ENCODE assay signal across 8 mouse cellular contexts in the genomic region with DNA sequence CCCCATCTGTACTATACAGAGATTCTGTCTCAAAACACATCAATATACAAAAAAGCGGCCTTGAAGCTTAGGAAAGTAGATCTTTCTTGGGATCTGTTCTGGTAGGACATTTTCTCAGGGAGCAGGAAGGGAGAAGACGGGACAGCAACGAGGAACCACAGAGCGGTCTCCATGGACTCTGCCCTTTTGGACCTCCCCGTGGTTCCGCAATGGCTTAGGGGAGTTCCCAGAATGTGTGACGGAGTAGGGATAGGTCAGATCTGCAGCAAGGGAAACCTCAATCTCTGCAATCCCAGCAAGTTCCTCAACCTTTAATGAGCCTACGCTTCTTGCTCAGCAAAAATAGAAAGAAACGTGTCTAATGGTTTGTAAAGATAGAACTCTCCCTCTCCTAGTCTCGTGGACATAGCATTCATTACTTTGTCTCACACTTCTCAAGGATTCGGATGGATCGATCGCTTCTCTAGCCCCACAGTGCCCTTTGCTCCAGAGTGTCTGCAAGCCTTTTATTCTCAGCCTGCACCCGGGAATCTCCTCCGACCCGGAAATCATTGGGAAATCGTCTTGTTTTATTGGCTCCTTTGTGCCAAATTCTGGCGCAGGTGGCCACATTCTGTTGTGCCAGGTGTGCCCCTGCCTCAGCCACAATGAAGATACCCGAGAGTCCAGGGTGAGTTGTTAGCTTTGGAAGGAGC. TPM values are rescaled to one million over a fixed set of nuclear protein-coding genes. Genes with fewer than 3 reads are reported as not detected.
DNase-seq lines count a peak whose midpoint lies in the region; ATAC-seq and TF ChIP-seq lines count a peak whose summit lies in the region.

No protein-coding gene starts in this region.

- TF ChIP-seq CTCF in liver, adult 2 months (IDR thresholded peaks at IDR 0.05; ENCODE audit: low read depth, low read length), result no peak

- H3K4me3 ChIP-seq in hindbrain, embryonic 15.5 days, result peak overlapping the region; percentile 49
- peak overlapping the region; percentile 94 for H3K4me3 ChIP-seq in liver, adult 2 months (ENCODE audit: insufficient read depth, low read depth, low read length)
- H3K4me3 ChIP-seq in midbrain, embryonic 15.5 days, result peak overlapping the region; percentile 50

- no peaks in the 10 kb centered on the region for H3K79me2 ChIP-seq in liver, adult 2 months (ENCODE audit: control insufficient read depth, insufficient read depth, low read length)

- DNase-seq in NIH3T3 (ENCODE audit: low read depth), result peak; percentile 65
- DNase-seq in cerebellum, adult 9-11 months, result peak; percentile 45
- DNase-seq in gastrocnemius, postnatal 14 days, result peak; percentile 34
- peak; percentile 89 for DNase-seq in liver, adult 2 months (ENCODE audit: extremely low read depth, low read depth, low spot score)
- peak; percentile 45 to 58 for DNase-seq in urinary bladder, postnatal 36 days (ENCODE audit: low spot score in 2 of 2)
- no peak for DNase-seq in frontal cortex, postnatal 10 days (ENCODE audit: low spot score in 2 of 2)

- H3K36me3 ChIP-seq in hindbrain, embryonic 15.5 days, result no peaks in the 10 kb centered on the region
- H3K36me3 ChIP-seq in liver, adult 2 months (ENCODE audit: control insufficient read depth, insufficient read depth, low read length), result no peaks in the 10 kb centered on the region
- no peaks in the 10 kb centered on the region for H3K36me3 ChIP-seq in midbrain, embryonic 15.5 days (replicated peaks)

- peak overlapping the region; percentile 65 for H3K4me2 ChIP-seq in hindbrain, embryonic 15.5 days
- peak overlapping the region; percentile 70 for H3K4me2 ChIP-seq in midbrain, embryonic 15.5 days

- WGBS in hindbrain, embryonic 15.5 days, result 3% methylated on average over 19 of the region's 19 CpGs
- 2% methylated on average over 19 of the region's 19 CpGs for WGBS in liver, adult 2 months
- 9% methylated on average over 19 of the region's 19 CpGs for WGBS in midbrain, embryonic 15.5 days

- TF ChIP-seq POLR2A in liver, adult 2 months (IDR thresholded peaks at IDR 0.05; ENCODE audit: extremely low read depth, insufficient read depth, low read length), result no peak

- H3K27me3 ChIP-seq in hindbrain, embryonic 15.5 days, result 0 out of 2 replicates have a peak, but pooled peaks cover 2% of the 10 kb centered on the region
- H3K27me3 ChIP-seq in liver, adult 2 months (ENCODE audit: control insufficient read depth, insufficient read depth, low read length), result no peaks in the 10 kb centered on the region
- no peaks in the 10 kb centered on the region for H3K27me3 ChIP-seq in midbrain, embryonic 15.5 days (replicated peaks)

- H3K9me3 ChIP-seq in hindbrain, embryonic 15.5 days, result no peaks in the 10 kb centered on the region
- no peaks in the 10 kb centered on the region for H3K9me3 ChIP-seq in midbrain, embryonic 15.5 days

- H3K27ac ChIP-seq in hindbrain, embryonic 15.5 days (replicated peaks), result peak overlapping the region; percentile 59; the same call in 1 of the 2 replicates
- peak overlapping the region; percentile 87 for H3K27ac ChIP-seq in liver, adult 2 months (replicated peaks; ENCODE audit: insufficient read depth, low read depth, low read length)
- peak overlapping the region; percentile 55; the same call in 1 of the 2 replicates for H3K27ac ChIP-seq in midbrain, embryonic 15.5 days

- peak overlapping the region; percentile 56 for H3K9ac ChIP-seq in hindbrain, embryonic 15.5 days
- H3K9ac ChIP-seq in liver, adult 2 months (ENCODE audit: low read depth, low read length), result peak overlapping the region; percentile 87
- peak overlapping the region; percentile 51 for H3K9ac ChIP-seq in midbrain, embryonic 15.5 days

- ATAC-seq in hindbrain, embryonic 15.5 days (ENCODE audit: low FRiP score, low read depth), result no peak
- ATAC-seq in midbrain, embryonic 15.5 days (replicated peaks), result 0 out of 2 replicates have a peak, but pooled peaks have one; percentile 20

- intact Hi-C loops in gastrocnemius, postnatal 14 days (cut with DNase I; ENCODE audit: low total_unique reads), result no loop called here

- H3K4me1 ChIP-seq in hindbrain, embryonic 15.5 days (replicated peaks), result peaks cover 22% of the 10 kb centered on the region
- H3K4me1 ChIP-seq in liver, adult 2 months (ENCODE audit: control insufficient read depth, insufficient read depth, low read length), result peaks cover 2% of the 10 kb centered on the region; the same call in 1 of the 2 replicates
- peaks cover 20% of the 10 kb centered on the region for H3K4me1 ChIP-seq in midbrain, embryonic 15.5 days

RNA-seq across cellular contexts. Expression of a gene that starts 0.5 kb away (rescaled TPM):
- 1 to 10 TPM; 4.9 to 6.1 TPM for total RNA-seq in gastrocnemius, postnatal 14 days (2021)
- polyA plus RNA-seq in hindbrain, embryonic 15.5 days (2015; fragmentation: Nextera tagmentation; extraction: Ambion mirVana), result 18.9 and 19.2 TPM in 2 replicates
- total RNA-seq in liver, adult 2 months (2014; rRNA removed), result 6.2 and 7.3 TPM in 2 replicates
- 3.5 and 4.0 TPM in 2 replicates for polyA plus RNA-seq in liver, adult 2 months (2012; rRNA removed)
- polyA plus RNA-seq in midbrain, embryonic 15.5 days (2015; fragmentation: Nextera tagmentation; extraction: Ambion mirVana), result 17.6 and 19.1 TPM in 2 replicates

RNA-seq across cellular contexts. Expression of a gene that starts 15.2 kb away (rescaled TPM):
- total RNA-seq in gastrocnemius, postnatal 14 days (2021), result 10 to 100 TPM; 18.3 to 20.0 TPM
- polyA plus RNA-seq in hindbrain, embryonic 15.5 days (2015; fragmentation: Nextera tagmentation; extraction: Ambion mirVana), result 42.0 and 43.4 TPM in 2 replicates
- 5.6 and 6.3 TPM in 2 replicates for total RNA-seq in liver, adult 2 months (2014; rRNA removed)
- 9.9 and 10.3 TPM in 2 replicates for polyA plus RNA-seq in liver, adult 2 months (2012; rRNA removed)
- 39.9 and 41.7 TPM in 2 replicates for polyA plus RNA-seq in midbrain, embryonic 15.5 days (2015; fragmentation: Nextera tagmentation; extraction: Ambion mirVana)

Comparison
In these comparisons a context has a peak if more than half of its experiments do, and no peak if none do; other contexts are left out.
1. DNase-seq: peak in NIH3T3 (single experiment), cerebellum, adult 9-11 months (single experiment), gastrocnemius, postnatal 14 days (single experiment), liver, adult 2 months (single experiment) and urinary bladder, postnatal 36 days (2 of 2); none in frontal cortex, postnatal 10 days (0 of 2).
2. Peak in every context shown above with its lines, with median percentiles within 50 percentile points of each other: H3K27ac ChIP-seq, H3K4me3 ChIP-seq and H3K9ac ChIP-seq.